Mouse (Mus musculus) testis, postnatal 14 days (tissue): ENCODE results near the gene Llgl2.

Experiments
- DNase-seq: peaks from one replicate; pipeline ENCODE4 v3.0.0; 2021; ENCODE audit warnings: low spot score

The Llgl2 gene

GRCm38 (mm10) chr11:115877174-115877755 is 53.4 kb downstream of the Llgl2 start:
- no peak for DNase-seq

DNA sequence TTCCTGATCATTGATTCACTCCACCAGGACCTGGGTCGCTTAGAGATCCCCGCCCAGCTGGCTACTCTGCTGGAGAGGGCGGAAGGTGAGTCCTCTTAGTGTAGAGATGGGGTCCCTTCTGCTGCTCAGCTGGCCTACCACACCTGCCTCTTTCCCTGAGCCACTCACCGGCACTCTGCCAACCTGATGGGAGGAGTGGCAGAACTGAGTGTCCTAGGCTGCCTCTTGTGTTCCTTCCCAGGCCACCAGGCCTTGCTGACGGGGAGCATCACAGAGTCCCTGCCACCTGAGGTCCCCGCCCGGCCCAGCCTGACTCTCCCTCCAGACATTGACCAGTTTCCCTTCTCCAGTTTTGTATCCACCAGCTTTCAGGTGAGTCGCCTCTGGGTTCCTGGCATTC is 54.2 kb downstream of the Llgl2 start:
- DNase-seq = no peak

GRCm38 (mm10) chr11:115881002-115881401 is 57.2 kb downstream of the Llgl2 start:
- DNase-seq = no peak

DNA sequence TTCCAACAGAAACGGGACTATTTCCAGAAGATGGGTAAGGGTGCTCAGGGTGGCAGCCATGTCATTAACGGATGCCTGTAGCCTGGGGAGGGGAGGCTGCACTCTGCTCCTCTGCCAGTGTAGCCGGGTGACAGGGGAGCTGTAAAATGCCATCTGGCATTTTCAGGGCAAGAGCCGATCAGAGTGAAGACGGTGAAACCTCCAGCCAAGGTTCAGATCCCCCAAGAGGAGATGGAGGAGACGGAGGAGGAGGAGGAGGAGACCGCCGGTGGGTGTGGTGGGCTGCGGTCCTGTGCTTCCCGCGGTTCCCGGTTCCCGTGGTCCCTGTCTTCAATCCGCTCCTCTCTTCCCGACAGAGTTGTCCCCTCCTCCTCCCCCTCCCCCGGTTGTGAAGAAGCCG is 59.4 kb downstream of the Llgl2 start:
- DNase-seq = no peak

GRCm38 (mm10) chr11:115884361-115884760 is 60.5 kb downstream of the Llgl2 start:
- no peak for DNase-seq

DNA sequence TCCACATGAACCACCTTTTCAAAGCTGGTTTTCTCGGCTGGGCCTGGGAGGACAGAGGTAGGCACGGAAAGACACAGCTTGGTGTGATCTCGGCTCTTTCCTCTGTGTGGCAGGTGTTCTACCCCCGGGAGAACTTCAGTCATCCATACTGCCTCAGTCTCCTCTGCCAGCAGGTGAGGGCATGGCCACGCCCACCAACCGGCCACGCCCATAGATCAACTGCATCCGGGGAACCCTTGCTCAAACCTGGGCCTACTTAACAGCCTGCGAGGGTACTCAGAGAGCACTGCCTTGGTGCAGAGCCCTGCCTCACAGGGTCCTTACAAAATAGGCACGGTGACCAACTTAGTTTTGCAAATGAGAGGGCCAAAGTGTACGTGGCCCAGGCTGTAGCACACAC is 61.4 kb downstream of the Llgl2 start:
- no peak for DNase-seq

DNA sequence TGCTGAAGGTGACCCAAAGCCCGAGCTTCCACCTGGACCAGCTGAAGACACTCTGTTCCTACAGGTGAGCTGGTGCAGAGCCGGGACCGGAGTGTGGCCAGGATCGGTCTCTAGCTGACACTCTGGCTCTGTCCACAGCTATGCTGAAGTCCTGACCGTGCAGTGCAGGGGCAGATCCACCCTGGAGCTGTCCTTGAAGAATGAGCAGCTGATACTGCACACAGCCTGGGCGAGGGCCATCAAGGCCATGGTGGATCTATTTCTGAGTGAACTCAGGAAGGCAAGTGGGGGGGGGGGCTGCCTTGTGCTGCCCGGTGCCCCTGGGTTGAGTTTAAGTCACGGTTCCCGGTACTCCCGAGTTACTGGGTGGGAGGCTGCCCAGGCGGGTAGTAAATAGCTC is 62.6 kb downstream of the Llgl2 start:
- no peak for DNase-seq

- no peak for DNase-seq
These were observed 64.2 kb downstream of the Llgl2 start for GRCm38 (mm10) chr11:115888020-115888419.

- DNase-seq = no peak
These were observed 65.3 kb downstream of the Llgl2 start for GRCm38 (mm10) chr11:115889159-115889558.

DNA sequence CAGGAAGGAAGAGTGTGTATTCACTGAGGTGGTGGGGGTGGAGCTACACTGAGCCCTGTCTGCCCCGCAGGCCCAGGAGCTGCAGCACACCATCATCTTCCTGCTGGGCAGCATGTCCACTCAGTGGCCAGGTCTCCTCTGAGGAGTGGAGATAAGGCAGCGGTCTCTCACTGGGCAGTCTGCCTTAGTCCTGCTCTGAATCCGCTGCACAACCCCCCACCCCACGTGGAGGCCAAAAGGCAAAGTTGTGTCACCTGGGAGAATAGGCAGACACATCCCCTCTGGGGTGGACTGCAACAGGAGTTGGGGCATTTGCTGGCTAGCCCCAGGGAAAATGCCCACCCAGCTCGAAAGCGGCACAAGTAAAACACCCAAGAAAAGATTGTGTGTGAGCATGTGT is 68.4 kb downstream of the Llgl2 start:
- no peak for DNase-seq

DNA sequence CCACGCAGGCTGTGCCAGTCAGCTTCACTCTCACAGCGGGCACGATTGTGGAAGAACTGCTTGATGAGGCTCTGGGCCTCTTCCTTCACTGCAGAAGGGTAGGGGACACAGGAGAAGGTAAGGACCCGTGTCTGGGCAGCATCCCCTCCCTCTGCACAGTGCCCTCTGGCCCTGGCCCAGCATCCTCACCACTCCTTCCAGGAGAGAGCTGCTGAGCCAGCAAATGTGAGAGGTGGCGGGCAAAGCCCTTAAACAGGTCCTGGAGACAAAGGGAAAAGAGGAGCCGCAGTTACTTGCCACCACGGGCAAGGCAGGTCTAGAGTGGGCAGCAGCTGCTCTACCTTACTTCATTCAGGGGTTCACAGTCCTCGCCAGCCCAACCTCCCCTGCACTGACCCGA is 69.2 kb downstream of the Llgl2 start:
- no peak for DNase-seq

GRCm38 (mm10) chr11:115894755-115895520 is 71.1 kb downstream of the Llgl2 start:
- DNase-seq = no peak

DNA sequence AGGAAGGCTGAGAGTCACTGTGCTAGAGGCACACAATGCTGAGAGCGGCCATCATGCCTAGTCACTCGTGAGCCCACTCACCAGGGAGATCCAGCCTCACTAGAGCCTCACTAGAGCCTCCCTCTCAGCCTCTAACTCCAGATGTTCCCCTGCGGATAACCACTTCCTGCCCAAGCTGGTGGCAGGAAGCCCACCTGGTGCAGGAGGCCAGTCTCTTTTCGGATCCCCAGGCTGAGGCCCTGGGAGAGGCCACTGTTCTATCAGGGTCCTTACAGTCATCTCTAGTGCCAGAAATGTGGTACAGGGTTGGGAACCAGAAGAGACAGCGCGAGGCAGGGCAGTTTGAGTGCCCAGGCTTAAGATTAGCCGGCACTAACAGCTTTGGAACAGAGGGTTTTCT is 74.6 kb downstream of the Llgl2 start:
- no peak for DNase-seq

GRCm38 (mm10) chr11:115898886-115899285 is 75.0 kb downstream of the Llgl2 start:
- no peak for DNase-seq

DNA sequence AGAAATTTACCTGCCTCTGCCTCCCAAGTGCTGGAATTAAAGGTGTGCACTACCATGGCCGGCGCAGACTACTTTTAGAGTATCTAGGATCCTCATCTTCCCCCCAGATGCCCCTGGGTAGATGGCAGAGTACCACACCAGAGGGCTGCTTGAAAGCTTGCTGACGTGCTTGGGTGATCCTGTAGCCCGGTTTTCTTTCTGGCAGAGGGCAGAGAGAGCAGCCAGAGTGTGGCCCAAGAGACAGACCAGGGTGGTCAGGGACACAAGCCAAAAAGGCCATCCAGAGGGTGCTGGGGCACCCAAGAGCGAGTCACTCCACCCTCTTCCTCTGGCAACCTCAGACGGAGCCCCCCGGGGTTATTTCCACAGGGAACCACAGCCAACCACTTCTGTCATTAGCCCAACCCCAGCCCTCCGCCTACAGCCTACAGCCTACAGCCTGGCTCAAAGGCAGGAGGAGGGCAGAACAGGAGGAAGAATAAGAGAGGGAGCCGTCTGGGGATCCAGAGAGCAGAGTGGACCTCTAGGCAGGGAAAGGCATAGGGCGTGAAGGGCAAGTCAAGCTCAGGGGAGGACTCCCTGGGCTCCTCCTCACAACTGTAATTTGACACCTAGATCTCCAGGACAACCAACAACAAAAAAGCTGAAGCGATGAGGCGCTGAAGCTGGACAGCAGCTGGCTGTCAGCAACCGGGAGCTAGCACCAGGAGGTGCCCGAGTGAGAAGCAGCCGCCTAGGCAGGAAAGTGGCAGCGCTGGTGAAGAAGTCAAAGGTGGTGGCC is 75.8 kb downstream of the Llgl2 start, which contains the start of gene Smim5:
TSS of gene Smim5 (plus strand) at position 481 of the 781 bp plus-strand sequence.
- DNase-seq = peak; percentile 49

GRCm38 (mm10) chr11:115900561-115901337 is 76.9 kb downstream of the Llgl2 start:
- DNase-seq = no peak

- DNase-seq = no peak
These were observed 77.7 kb downstream of the Llgl2 start for GRCm38 (mm10) chr11:115901338-115902161.

- DNase-seq = no peak
These were observed 78.3 kb downstream of the Llgl2 start for GRCm38 (mm10) chr11:115902177-115902576.

GRCm38 (mm10) chr11:115902831-115903230 is 79.0 kb downstream of the Llgl2 start:
- DNase-seq = no peak

DNA sequence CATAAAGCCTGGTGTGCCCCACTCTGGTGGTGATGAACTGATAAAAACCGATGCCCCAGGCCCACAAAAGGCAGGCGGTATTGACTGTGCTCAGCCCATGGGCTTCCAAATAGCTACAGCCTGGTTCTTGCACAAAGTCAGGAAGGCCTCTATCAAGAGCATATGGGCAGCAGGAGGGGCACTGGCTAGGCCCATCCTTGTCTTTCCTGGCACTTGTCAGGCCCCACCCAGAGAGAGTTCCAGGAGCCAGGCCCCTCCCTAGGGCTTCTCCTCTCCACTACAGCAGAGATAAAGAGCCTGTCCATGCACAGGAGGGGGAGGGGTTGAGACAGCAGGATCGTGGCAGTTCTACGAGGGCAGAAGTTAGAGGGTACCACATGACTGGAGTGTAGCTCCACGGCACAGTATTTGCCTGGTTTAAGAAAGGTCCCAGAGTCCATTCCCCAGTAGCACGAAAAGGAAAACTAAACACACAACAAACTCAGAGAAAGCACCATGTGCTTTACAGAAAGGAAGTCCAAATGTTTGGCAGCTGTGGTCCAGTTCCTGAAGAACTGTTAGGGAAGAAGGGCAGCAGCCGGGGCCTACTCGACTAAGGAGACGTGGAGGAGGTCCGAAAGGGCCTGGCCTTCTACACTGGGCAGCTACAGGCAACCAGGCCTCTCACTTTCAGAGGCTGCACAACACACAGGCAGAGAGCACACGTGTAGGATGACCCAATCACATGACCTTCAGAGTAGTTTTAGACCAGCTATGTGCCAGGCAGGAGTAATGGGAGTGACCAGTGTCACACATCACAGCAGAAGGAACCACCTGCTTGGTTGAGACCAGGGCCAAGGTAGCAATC is 79.8 kb downstream of the Llgl2 start:
- no peak for DNase-seq
